Mouse (Mus musculus) layer of hippocampus, adult 2 months (tissue): ENCODE data around the gene Slfn2. TPM values are rescaled to one million over a fixed set of nuclear protein-coding genes. Genes with fewer than 3 reads are reported as not detected.

Source experiments
- DNase-seq, 2 experiments: peaks; one replicate each; pipeline ENCODE4 v3.0.0; 2022; ENCODE audit warnings: low spot score in 2 of 2
- H3K27ac ChIP-seq: fragments of 200-600 bp; 2 replicates; pipeline ENCODE4 v1.8.1; 2022
- H3K4me3 ChIP-seq: fragments of 200-600 bp; 2 replicates; pipeline ENCODE4 v1.8.1; 2022; ENCODE audit warnings: mild to moderate bottlenecking
- CTCF ChIP-seq: fragments of 200-600 bp; conservative IDR thresholded peaks from 2 replicates; pipeline ENCODE4 v1.8.1; 2022; ENCODE audit warnings: antibody characterized with exemption, mild to moderate bottlenecking, moderate library complexity
- microRNA-seq, 2 experiments: library from miRNA; unstranded; fragments of <30 nt; microRNA quantifications; one replicate each; pipeline ENCODE4 v1.2.0; 2021
- total RNA-seq, 2 experiments: library from RNA; stranded (reverse); gene quantifications; 2 replicates each; pipeline ENCODE4 v1.2.3; 2021

Gene Slfn2
- total RNA-seq, 2 experiments from 2014 or later = 0.44 to 0.56 TPM

DNA sequence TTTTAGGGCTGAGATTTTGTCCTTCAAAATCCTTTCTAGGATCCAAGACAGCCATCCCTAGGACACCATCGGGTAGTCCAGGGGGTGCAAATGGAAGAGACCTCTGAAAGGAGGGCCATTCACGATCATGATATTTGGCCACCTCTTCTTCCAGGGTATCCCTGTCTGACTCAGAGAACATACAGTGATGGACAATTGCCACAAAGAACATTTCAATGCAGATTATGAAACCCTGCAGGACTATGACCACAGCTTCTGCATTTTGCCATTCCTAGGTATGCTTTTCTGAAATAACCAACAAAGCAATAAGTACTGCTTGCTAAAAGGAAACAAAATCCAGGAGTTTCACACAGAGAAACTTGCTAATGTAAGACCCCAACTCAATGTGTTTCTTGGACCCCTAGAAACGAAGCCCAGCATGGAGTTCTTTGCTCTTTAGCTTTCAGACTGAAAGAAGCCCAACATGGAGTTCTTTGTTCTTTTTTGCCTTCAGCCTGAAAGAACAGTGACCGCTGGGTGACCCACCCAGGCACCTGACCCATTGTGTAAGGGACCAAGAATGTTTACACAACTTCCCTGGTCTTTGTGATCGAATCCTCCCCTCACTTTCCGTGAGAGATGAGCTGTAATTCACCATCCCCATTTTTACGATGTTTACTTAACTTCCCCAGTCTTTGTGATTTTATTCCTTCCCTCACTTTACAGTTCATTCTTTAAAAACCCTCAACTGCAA, 18.0 kb downstream of the Slfn2 start:
- TF ChIP-seq CTCF = no peak
- H3K4me3 ChIP-seq = no peak overlapping the region
- DNase-seq = no peak
- H3K27ac ChIP-seq = no peak overlapping the region

DNA sequence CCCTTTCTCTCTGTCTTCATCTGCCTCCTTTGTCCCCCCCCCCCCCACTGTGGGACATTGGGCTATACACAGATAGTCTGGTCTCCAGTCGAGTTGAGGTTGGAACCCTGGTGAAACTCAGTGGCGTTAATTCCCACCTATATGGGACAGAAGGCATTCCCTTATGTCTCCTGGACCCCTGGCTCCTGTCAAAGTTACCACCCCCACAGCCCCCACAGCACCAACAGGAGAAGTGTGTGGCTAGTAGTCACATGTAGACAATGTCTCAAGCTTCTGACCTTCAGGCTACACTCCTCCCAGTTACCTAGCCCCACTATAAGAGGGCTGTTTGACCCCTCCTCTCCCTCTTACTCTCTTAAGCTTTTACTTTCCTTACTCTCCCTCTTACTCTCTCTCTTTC, 19.2 kb downstream of the Slfn2 start:
- Histone ChIP-seq H3K27ac (no peak overlapping the region), H3K4me3 (no peak overlapping the region)
- no peak for TF ChIP-seq CTCF
- no peak for DNase-seq

DNA sequence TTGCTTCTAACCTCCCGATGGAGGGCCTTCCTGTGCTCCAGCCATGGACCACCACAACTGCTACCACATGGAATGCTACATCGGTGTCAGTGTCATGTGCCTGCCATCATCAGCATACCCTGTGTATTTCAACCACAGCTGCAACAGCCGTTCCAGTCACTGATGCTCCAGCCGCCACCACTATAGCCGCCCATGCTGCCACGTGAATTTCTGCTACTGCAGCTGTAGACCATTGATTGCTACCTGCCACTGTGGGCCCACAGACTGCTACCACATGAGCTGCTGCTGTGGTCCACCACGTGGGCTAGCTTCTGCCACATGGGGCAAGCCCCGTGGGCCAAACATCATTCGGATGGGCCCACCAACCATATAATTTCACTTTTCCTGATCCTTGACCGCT, 19.8 kb downstream of the Slfn2 start:
- TF ChIP-seq CTCF = no peak
- no peak for DNase-seq
- Histone ChIP-seq H3K4me3 (no peak overlapping the region), H3K27ac (no peak overlapping the region)

DNA sequence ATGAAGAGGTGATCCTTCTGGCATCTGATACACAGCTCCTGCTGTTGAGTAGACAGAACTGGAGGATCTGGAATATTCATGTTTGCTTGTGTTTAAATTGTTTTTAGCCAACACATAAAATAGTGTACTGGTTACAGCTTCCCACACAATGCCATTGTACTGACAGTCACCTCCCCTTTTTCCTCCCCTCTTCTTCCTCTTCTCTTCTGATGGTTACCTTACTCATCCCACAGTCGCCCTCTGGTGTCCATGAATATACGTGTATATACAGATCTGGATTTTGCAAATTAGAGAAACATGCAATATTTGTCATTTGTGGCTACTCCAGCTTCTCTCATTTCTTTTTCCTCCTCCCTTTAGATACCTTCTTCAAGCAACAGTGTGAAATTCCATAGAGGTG, 50.2 kb downstream of the Slfn2 start:
- peak; percentile 66 for TF ChIP-seq CTCF
- no peak overlapping the region for H3K4me3 ChIP-seq
- peak; percentile 1 to 11 for DNase-seq
- H3K27ac ChIP-seq = no peak overlapping the region

DNA sequence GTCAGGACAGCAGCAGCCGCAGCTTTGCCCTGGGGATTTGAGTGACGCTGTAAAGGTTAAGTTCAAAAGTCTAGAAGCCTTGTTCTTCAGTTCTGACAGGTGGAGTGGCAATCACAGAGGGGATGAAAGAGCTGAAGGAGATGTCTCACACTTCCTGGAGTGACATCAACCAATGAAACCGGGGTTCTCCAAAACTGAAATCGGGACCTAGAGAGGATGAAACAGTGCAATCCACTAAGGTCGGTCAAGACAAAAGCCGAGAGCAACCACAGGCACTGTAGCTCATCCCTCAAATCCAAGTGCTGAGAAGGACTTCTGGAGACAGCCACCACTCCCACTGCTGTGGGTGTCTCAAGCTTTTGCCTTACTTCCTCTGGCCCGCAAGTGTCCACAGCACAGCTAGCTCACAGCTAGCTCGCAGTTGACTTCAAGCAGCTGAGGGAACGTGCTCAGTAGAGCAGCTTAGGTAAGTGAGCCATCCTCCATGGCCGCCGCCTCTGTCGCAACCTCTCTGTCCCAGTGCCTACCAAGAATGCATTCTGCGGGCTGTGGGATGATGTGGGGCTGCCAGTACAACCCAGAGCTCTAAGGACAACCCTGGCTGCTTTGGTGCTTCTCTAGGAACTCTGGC, 51.8 kb downstream of the Slfn2 start, which contains the start of gene Slfn1:
Gene Slfn1, plus strand, starts transcription at position 253 of the 631 bp plus-strand sequence.
- no peak within 1 kb of the TSS for H3K4me3 ChIP-seq
- DNase-seq = no peak
- H3K27ac ChIP-seq = no peak within 1 kb of the TSS
- no peak for TF ChIP-seq CTCF

DNA sequence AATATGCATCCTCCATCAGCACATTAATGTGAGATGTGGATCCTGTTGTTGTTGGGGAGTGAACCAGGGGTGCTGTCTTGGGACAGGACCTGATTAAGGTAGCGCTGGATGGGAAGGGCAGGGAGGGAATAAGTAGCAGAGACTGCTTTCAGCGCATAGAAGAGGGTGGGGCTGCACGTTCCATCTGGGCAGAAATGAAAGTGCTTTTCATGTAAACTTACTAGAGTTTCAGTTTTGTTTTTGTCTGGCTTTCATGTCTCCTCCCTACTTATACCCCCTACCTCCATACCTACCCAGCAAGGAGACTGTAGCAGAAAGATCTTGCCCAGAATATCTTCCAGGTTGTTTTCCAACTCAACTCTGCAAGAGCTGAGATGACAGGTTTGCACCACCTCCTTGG, 53.1 kb downstream of the Slfn2 start:
- no peak overlapping the region for H3K27ac ChIP-seq
- H3K4me3 ChIP-seq = no peak overlapping the region
- no peak for DNase-seq
- no peak for TF ChIP-seq CTCF

Small RNAs within 50 kb of the gene (microRNA-seq; reads per million reads assigned to microRNA genes)
- 0 reads per million in 2 experiments for gene Gm27598

Other genes starting within 250 kb of the Slfn2 start
- gene Rffl, start 193.9 kb upstream of the Slfn2 start, total RNA-seq = 10 to 100 TPM in 1 of 2 experiments, 1 to 10 TPM in 1; 9.5 to 10.9 TPM
- 10 to 100 TPM; 15.1 to 16.4 TPM for gene Rad51d, start 174.5 kb upstream of the Slfn2 start, total RNA-seq
- not detected for gene Fndc8, start 173.0 kb upstream of the Slfn2 start, total RNA-seq
- 10 to 100 TPM; 46.0 to 48.8 TPM for gene Nle1, start 156.7 kb upstream of the Slfn2 start, total RNA-seq
- 1 to 10 TPM in 1 of 2 experiments, under 1 TPM in 1; 0.66 to 1.4 TPM for gene Unc45b, start 154.6 kb upstream of the Slfn2 start, total RNA-seq
- 1 to 10 TPM; 2.5 to 4.0 TPM for gene Slfn5, start 113.8 kb upstream of the Slfn2 start, total RNA-seq
- under 1 TPM; 0.27 to 0.49 TPM for gene Slfn9, start 73.3 kb upstream of the Slfn2 start, total RNA-seq
- under 1 TPM; 0.44 to 0.69 TPM for gene Slfn8, start 44.3 kb upstream of the Slfn2 start, total RNA-seq
- not detected for gene Slfn1, start 51.7 kb downstream of the Slfn2 start, total RNA-seq
- gene Slfn4, start 110.1 kb downstream of the Slfn2 start, total RNA-seq = not detected
- under 1 TPM; 0.32 to 0.41 TPM for gene Slfn3, start 126.2 kb downstream of the Slfn2 start, total RNA-seq
- not detected for gene Slfn14, start 221.6 kb downstream of the Slfn2 start, total RNA-seq
- gene Ap2b1, start 233.9 kb downstream of the Slfn2 start, total RNA-seq = 100 to 1,000 TPM; 319 to 331 TPM
- gene Pex12, start 237.5 kb downstream of the Slfn2 start, total RNA-seq = 10 to 100 TPM; 11.0 to 11.2 TPM